Comparison of ENCODE assay signal across 8 mouse cellular contexts in the genomic region with DNA sequence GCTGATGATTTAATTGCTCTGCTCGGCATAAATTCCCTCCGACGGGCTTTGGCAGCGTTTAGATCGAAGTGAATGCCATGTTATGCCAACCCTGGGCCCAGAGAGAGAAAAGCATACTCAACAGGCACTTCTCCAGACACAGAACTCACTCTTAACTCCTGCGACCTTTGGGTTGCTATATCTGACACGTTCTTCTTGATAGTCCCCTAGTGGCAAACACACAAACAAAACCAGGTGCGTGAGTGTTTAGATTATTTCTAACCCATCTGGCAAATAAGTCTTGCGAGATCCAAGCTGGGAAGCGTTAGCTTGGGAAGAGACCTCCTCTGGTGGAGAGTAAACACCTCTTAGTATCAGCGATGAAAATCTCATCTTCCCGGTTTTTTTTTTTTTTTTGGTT. TPM values are rescaled to one million over a fixed set of nuclear protein-coding genes. Genes with fewer than 3 reads are reported as not detected.
A peak's percentile ranks its signal among the peaks of the same experiment; 100 is the strongest.
DNase-seq lines count a peak whose midpoint lies in the region; ATAC-seq and TF ChIP-seq lines count a peak whose summit lies in the region.

No protein-coding gene starts in this region.

- WGBS in embryonic facial prominence, embryonic 13.5 days, result 6% methylated on average over 12 of the region's 12 CpGs
- WGBS in intestine, embryonic 16.5 days, result 7% methylated on average over 12 of the region's 12 CpGs

- ATAC-seq in embryonic facial prominence, embryonic 13.5 days (ENCODE audit: insufficient number of reproducible peaks, insufficient read depth, low FRiP score, low TSS enrichment, low read depth), result no peak
- 0 out of 2 replicates have a peak, but pooled peaks have one; percentile 6 for ATAC-seq in intestine, embryonic 16.5 days

- H3K27me3 ChIP-seq in embryonic facial prominence, embryonic 13.5 days, result peaks cover 64% of the 10 kb centered on the region
- H3K27me3 ChIP-seq in intestine, embryonic 16.5 days (replicated peaks; ENCODE audit: control insufficient read depth, insufficient read depth, low read length), result peaks cover 11% of the 10 kb centered on the region; the same call in 1 of the 2 replicates

- H3K9me3 ChIP-seq in embryonic facial prominence, embryonic 13.5 days, result no peaks in the 10 kb centered on the region
- H3K9me3 ChIP-seq in intestine, embryonic 16.5 days (ENCODE audit: control insufficient read depth, low read length), result no peaks in the 10 kb centered on the region

- peak overlapping the region; percentile 97 for H3K4me2 ChIP-seq in embryonic facial prominence, embryonic 13.5 days
- H3K4me2 ChIP-seq in intestine, embryonic 16.5 days (ENCODE audit: low read depth, low read length), result peak overlapping the region; percentile 99

- TF ChIP-seq CTCF in layer of hippocampus, adult 2 months (conservative IDR thresholded peaks at IDR 0.05), result 0 out of 2 replicates have a peak, but pooled peaks have one; percentile 13

- peak overlapping the region; percentile 82 for H3K9ac ChIP-seq in embryonic facial prominence, embryonic 13.5 days
- 0 out of 2 replicates have a peak overlapping the region, but pooled peaks have one; percentile 79 for H3K9ac ChIP-seq in intestine, embryonic 16.5 days (ENCODE audit: low read depth, low read length)

- H3K36me3 ChIP-seq in embryonic facial prominence, embryonic 13.5 days, result no peaks in the 10 kb centered on the region
- H3K36me3 ChIP-seq in intestine, embryonic 16.5 days (ENCODE audit: control insufficient read depth, insufficient read depth, low read length), result no peaks in the 10 kb centered on the region

- peaks cover 41% of the 10 kb centered on the region for H3K4me1 ChIP-seq in embryonic facial prominence, embryonic 13.5 days
- no peaks in the 10 kb centered on the region; the same call in 1 of the 2 replicates for H3K4me1 ChIP-seq in intestine, embryonic 16.5 days (ENCODE audit: control insufficient read depth, insufficient read depth, low read length)

- no peak overlapping the region for H3K27ac ChIP-seq in layer of hippocampus, adult 2 months
- peak overlapping the region; percentile 79; the same call in 1 of the 2 replicates for H3K27ac ChIP-seq in embryonic facial prominence, embryonic 13.5 days
- no peak overlapping the region for H3K27ac ChIP-seq in intestine, embryonic 16.5 days (ENCODE audit: low read length)

- DNase-seq in layer of hippocampus, adult 2 months (ENCODE audit: low spot score in 2 of 2), result no peak
- no peak for DNase-seq in layer of hippocampus, adult 11-12 months (ENCODE audit: low spot score)
- DNase-seq in retina, embryonic 14.5 days (ENCODE audit: low spot score), result peak; percentile 16
- DNase-seq in right cerebral cortex, postnatal 14 days, result no peak
- DNase-seq in MN1 (ENCODE audit: low spot score), result no peak
- no peak for DNase-seq in adrenal gland, postnatal 4 days (ENCODE audit: low spot score in 2 of 2)

- H3K4me3 ChIP-seq in layer of hippocampus, adult 2 months, result peak overlapping the region; percentile 55; the same call in 1 of the 2 replicates
- peak overlapping the region; percentile 68 for H3K4me3 ChIP-seq in embryonic facial prominence, embryonic 13.5 days
- peak overlapping the region; percentile 72 for H3K4me3 ChIP-seq in intestine, embryonic 16.5 days (ENCODE audit: low read length)

RNA-seq across cellular contexts. Expression of a gene that starts 1.5 kb away (rescaled TPM):
- total RNA-seq in layer of hippocampus, adult 2 months (2021), result 1 to 10 TPM; 2.9 to 3.3 TPM
- 12.3 and 16.2 TPM in 2 replicates for polyA plus RNA-seq in embryonic facial prominence, embryonic 13.5 days (2015; fragmentation: Nextera tagmentation; extraction: Ambion mirVana)
- 9.2 and 9.4 TPM in 2 replicates for polyA plus RNA-seq in intestine, embryonic 16.5 days (2015; fragmentation: Nextera tagmentation; extraction: Ambion mirVana)
- total RNA-seq in adrenal gland, postnatal 4 days (2021), result 1 to 10 TPM; 3.3 to 5.3 TPM
